Mouse (Mus musculus) C2C12 (cell line): ENCODE data around the gene Scamp2. TPM values are rescaled to one million over a fixed set of nuclear protein-coding genes. Genes with fewer than 3 reads are reported as not detected.

Experiments
- H3K27me3 ChIP-seq: one replicate; pipeline ENCODE4 v1.6.1; 2011; ENCODE audit not compliant: control insufficient read depth, insufficient read depth, insufficient read length
- H3K36me3 ChIP-seq: one replicate; pipeline ENCODE4 v1.6.1; 2011; ENCODE audit not compliant: control insufficient read depth, insufficient read depth
- H3K4me3 ChIP-seq: one replicate; pipeline ENCODE4 v1.5.1; 2011; ENCODE audit warnings: mild to moderate bottlenecking, control low read depth; ENCODE audit not compliant: poor library complexity, insufficient read depth, severe bottlenecking
- H3K79me2 ChIP-seq: one replicate; pipeline ENCODE4 v1.6.1; 2011; ENCODE audit not compliant: control insufficient read depth, insufficient read depth
- H3K79me3 ChIP-seq: one replicate; pipeline ENCODE4 v1.6.1; 2011; ENCODE audit warnings: low read depth, control low read depth
- H3ac ChIP-seq: one replicate; pipeline ENCODE3; 2011; ENCODE audit warnings: low read depth; ENCODE audit not compliant: control insufficient read depth, insufficient read length
- CEBPB ChIP-seq: IDR thresholded peaks from one replicate; pipeline ENCODE4 v1.6.1; 2011; ENCODE audit warnings: low read depth, mild to moderate bottlenecking, control low read depth, moderate library complexity
- CTCF ChIP-seq: IDR thresholded peaks from one replicate; pipeline ENCODE4 v1.5.1; 2011; ENCODE audit not compliant: control insufficient read depth, insufficient read depth, insufficient read length
- FOSL1 ChIP-seq: IDR thresholded peaks from one replicate; pipeline ENCODE4 v1.8.0; 2011; ENCODE audit warnings: mild to moderate bottlenecking, low read length; ENCODE audit not compliant: poor library complexity, insufficient read depth, severe bottlenecking
- MAX ChIP-seq: IDR thresholded peaks from one replicate; pipeline ENCODE4 v1.6.1; 2011; ENCODE audit warnings: mild to moderate bottlenecking, control low read depth
- MYOD1 ChIP-seq: IDR thresholded peaks from one replicate; pipeline ENCODE4 v1.6.1; 2011; ENCODE audit warnings: low read depth; ENCODE audit not compliant: control insufficient read depth, insufficient read length
- MYOG ChIP-seq: IDR thresholded peaks from one replicate; pipeline ENCODE4 v1.6.1; 2011; ENCODE audit not compliant: control insufficient read depth, insufficient read length; ENCODE audit errors: extremely low read depth
- USF1 ChIP-seq: IDR thresholded peaks from one replicate; pipeline ENCODE4 v1.6.1; 2011; ENCODE audit warnings: low read depth, mild to moderate bottlenecking, control low read depth, moderate library complexity
- polyA plus RNA-seq: library from polyadenylated mRNA; unstranded; fragments of >200 nt; fragmentation: generic; extraction: Trizol; gene quantifications from one replicate; pipeline ENCODE4 v1.2.1, GENCODE M21; 2012; ENCODE audit warnings: missing spikeins

Scamp2 gene
- polyA plus RNA-seq, 1 experiment, result 22.5 TPM

DNA sequence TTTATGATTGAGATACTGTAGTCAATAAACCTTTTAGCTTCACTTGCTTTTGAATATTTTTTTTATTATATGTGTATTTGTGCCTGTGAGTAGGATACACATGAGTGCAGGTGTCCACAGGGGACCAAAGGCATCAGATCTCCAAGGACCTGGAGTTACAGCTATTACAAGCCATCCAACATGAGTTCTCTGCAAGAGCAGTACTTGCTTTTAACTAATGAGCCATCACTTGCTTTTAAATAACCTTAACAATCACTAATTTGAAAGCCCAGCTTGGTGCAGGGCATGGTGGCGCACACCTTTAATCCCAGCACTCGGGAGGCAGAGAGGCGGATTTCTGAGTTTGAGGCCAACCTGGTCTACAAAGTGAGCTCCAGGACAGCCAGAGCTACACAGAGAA is 6.0 kb upstream of the Scamp2 start:
- Histone ChIP-seq H3K79me2 (peaks cover 10% of the 10 kb centered on the region), H3K79me3 (peaks cover 6% of the 10 kb centered on the region), H3K4me3 (no peak overlapping the region), H3K27me3 (no peaks in the 10 kb centered on the region), H3ac (no peak overlapping the region), H3K36me3 (peaks cover 1% of the 10 kb centered on the region)
- TF ChIP-seq USF1 (no peak), MYOD1 (no peak), MYOG (no peak), CTCF (no peak), FOSL1 (no peak), CEBPB (no peak), MAX (no peak)

DNA sequence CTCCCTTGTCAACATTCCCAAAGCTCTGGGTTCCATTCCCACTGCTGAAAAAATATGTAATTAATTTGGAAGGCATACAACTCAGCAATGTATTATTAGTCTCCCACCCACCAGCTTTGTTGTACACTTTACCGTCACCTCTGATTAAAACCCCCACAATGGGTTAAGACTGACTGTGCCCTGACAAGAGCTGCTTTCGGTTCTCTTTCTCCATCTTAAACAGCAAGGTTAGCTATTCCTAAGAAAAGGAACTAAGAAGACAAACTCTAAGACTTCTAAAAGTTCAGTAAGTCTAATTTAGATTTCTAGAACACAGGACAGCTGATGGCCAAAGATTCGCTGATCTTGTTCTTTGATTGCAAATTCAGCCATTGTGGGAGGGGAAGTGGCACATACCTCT is 3.5 kb upstream of the Scamp2 start:
- H3K79me3 ChIP-seq, result peaks cover under 1% of the 10 kb centered on the region
- TF ChIP-seq MYOG (no peak), FOSL1 (no peak), CTCF (no peak), CEBPB (no peak), USF1 (no peak), MYOD1 (no peak), MAX (no peak)
- H3K4me3 ChIP-seq, result no peak overlapping the region
- H3K27me3 ChIP-seq, result no peaks in the 10 kb centered on the region
- H3ac ChIP-seq, result no peak overlapping the region
- H3K79me2 ChIP-seq, result peaks cover 14% of the 10 kb centered on the region
- H3K36me3 ChIP-seq, result no peaks in the 10 kb centered on the region

DNA sequence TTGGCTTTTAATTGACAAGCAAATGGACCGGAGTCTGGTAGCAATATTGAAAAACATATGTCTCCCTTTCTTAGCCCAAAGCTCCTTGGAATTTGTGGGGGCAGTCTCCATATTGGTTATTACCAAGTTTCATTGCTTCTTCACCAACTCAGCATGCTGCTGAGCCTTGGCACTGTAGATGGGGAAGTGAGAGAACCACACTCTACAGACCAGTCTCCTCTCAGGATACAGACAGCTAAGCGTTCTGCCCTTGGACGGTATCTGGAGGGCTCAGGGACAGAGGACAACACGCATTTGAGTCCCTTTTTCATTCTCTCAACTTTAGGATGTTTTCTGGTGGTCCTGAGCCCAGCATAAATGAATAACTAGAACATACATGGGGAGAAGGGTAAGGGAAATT is 2.1 kb upstream of the Scamp2 start:
- Histone ChIP-seq H3K4me3 (no peak overlapping the region), H3ac (no peak overlapping the region), H3K27me3 (no peaks in the 10 kb centered on the region), H3K36me3 (no peaks in the 10 kb centered on the region), H3K79me3 (no peaks in the 10 kb centered on the region), H3K79me2 (peaks cover 25% of the 10 kb centered on the region)
- TF ChIP-seq USF1, result no peak
- no peak for TF ChIP-seq CEBPB
- TF ChIP-seq MYOD1, result no peak
- TF ChIP-seq FOSL1, result no peak
- no peak for TF ChIP-seq MAX
- TF ChIP-seq MYOG, result no peak
- no peak for TF ChIP-seq CTCF

DNA sequence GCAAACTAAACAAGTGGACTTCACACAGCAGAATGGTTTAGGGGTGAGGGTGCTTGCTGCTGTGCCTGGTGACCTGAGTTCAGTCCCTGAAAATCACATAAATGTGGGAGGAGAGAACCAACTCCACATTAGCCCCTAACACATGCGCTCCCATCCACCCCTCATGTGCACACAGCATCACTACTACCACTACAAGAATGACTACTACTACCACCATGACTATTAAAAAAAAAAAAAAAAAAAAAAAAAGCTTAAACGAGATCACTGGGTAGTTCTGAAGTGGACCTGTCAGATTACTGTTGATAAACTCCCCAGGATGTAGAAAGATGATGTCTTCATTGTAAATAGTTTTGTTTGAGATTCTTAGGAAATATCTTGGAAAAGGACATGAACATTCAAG is 1.2 kb upstream of the Scamp2 start:
- Histone ChIP-seq H3K79me2 (peaks cover 35% of the 10 kb centered on the region), H3K79me3 (no peaks in the 10 kb centered on the region), H3ac (no peak overlapping the region), H3K27me3 (no peaks in the 10 kb centered on the region), H3K36me3 (no peaks in the 10 kb centered on the region), H3K4me3 (no peak overlapping the region)
- TF ChIP-seq CEBPB (no peak), MYOD1 (no peak), MYOG (no peak), MAX (no peak), CTCF (no peak), USF1 (no peak), FOSL1 (no peak)

DNA sequence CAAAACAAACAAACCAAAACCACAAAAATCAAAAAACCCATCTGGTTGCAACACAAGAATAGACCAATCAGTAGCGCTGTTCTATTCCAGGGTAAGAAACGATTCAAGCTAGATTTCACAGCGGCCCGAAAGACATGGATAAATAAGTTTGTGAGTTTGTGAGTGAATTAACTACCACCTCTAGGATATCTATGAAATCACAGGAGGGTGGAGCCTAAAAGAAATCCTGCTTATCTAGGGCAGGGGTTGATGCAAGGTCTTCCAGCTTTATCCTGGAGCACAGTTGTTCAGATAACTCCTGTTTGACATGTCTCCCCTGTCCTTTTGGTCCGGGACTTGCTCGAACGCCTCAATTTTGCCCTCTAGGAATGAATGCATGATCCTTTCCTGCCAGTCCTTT is 480 bp upstream of the Scamp2 start:
- Histone ChIP-seq H3K27me3 (no peaks in the 10 kb centered on the region), H3K36me3 (no peaks in the 10 kb centered on the region), H3K79me3 (peaks cover 3% of the 10 kb centered on the region), H3ac (peak overlapping the region; percentile 40), H3K79me2 (peaks cover 42% of the 10 kb centered on the region), H3K4me3 (peak overlapping the region; percentile 42)
- TF ChIP-seq USF1, result no peak
- TF ChIP-seq FOSL1, result no peak
- no peak for TF ChIP-seq MYOD1
- no peak for TF ChIP-seq MAX
- TF ChIP-seq CTCF, result no peak
- no peak for TF ChIP-seq CEBPB
- TF ChIP-seq MYOG, result no peak

DNA sequence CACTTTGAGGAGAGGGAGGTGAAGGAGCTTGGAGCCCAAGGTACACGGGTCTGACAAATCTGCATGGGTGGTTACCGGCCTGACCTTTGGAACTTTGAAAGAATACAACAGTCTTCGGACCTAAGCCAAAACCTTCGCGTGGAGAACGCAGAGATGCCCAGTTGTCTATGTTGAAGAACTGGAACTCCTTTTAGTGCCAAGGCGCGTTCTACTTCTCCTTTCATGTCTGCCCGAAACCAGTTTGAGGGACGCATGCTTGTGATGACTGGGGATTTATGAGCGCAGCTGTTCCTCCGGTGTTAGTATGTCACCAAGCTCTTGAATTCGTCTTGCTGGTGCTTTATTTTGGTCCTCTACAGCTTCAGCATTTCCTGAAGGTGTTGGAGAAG is 962 bp downstream of the Scamp2 start:
- peaks cover 3% of the 10 kb centered on the region for H3K79me3 ChIP-seq
- peak overlapping the region; percentile 42 for H3K4me3 ChIP-seq
- peaks cover 53% of the 10 kb centered on the region for H3K79me2 ChIP-seq
- H3ac ChIP-seq, result no peak overlapping the region
- H3K27me3 ChIP-seq, result no peaks in the 10 kb centered on the region
- no peaks in the 10 kb centered on the region for H3K36me3 ChIP-seq
- TF ChIP-seq MYOD1 (peak; percentile 59), FOSL1 (no peak)
